Mouse (Mus musculus) kidney, adult 2 months (tissue): ENCODE measurements at regions not wholly inside any gene's neighbourhood (a gene's known extent, or its start where the extent isn't known, plus 50 kb on each side); places are given as distances from the start of the nearest gene placed in this dataset.

Experiments used
- CTCF ChIP-seq: fragments of 200-500 bp; conservative IDR thresholded peaks from 2 replicates; pipeline ENCODE4 v1.5.1; 2011; ENCODE audit warnings: low read depth, mild to moderate bottlenecking, control low read depth, low read length, moderate library complexity, mixed read lengths; ENCODE audit not compliant: insufficient read depth, insufficient read length
- POLR2A ChIP-seq: fragments of 200-500 bp; IDR thresholded peaks from one replicate; pipeline ENCODE4 v1.6.1; 2011; ENCODE audit warnings: low read depth, low read length, control low read depth

DNA sequence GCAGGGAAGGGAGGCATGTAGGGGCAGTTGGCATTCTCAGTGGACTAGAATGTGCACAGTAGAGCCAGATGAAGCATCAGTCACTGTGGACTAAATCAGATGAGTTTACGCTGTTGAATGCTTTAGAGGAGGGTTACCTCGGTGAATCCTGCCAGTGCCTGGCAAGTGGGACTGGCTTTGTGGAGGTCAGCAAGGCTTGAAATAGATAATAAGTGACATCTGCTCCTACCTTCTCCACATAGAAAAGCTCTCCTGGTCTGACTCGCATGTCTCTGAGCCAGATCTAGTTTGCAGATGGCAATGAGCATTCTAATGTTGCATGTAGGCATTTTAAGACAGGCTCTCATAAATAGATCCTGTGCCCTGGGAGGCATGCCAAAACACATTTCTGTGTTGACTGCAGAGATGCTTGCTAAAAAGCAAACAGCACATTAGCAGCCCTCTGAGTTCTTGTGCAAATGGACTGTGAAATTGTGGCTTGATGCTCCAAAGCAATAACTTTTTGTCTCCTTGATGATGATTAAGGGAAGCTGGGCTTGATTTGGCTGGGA, 310.3 kb upstream of the Api5 start:
- no peak for TF ChIP-seq CTCF
- TF ChIP-seq POLR2A: no peak
